Mouse (Mus musculus): ENCODE data around the gene Dusp14. TPM values are rescaled to one million over a fixed set of nuclear protein-coding genes. Genes with fewer than 3 reads are reported as not detected.
A peak's percentile ranks its signal among the peaks of the same experiment; 100 is the strongest.

Gene Dusp14
- polyA plus RNA-seq (2015; fragmentation: Nextera tagmentation; extraction: Ambion mirVana), result 45.6 and 47.2 TPM in 2 replicates

DNA sequence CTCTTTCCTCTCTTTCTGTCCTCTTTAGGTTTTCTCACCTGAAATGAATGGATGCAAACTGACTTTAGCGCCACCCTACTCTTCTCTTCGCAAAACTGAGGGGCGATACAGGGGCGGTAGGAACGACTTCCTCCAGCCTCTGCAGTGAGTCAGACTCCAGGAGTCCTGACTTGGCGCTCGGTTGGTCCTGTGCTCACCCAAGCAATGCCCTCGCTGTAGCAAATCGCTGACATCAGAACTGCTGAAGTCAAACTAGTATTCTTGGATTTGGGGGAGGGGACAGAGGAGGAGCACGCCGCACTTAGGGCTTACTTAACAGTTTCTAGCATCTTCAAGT lies at the start of gene Dusp14:
TSS of gene Dusp14 (minus strand) at position 228 of the 337 bp plus-strand sequence.
- H3K27ac ChIP-seq, result peak within 1 kb of the TSS; percentile 47
- no peak for TF ChIP-seq CTCF (IDR thresholded peaks at IDR 0.05; ENCODE audit: low read depth)
- ATAC-seq (replicated peaks; ENCODE audit: low FRiP score, low read depth) (peak; percentile 68), DNase-seq (ENCODE audit: low spot score) (peak; percentile 67)
- H3K36me3 ChIP-seq (ENCODE audit: insufficient read depth, low read length), result no peaks in the 10 kb centered on the region
- WGBS, result 11% methylated on average over 11 of the region's 11 CpGs
- H3K4me3 ChIP-seq (replicated peaks; ENCODE audit: low read depth, low read length), result peak within 1 kb of the TSS; percentile 66
- H3K9me3 ChIP-seq (replicated peaks; ENCODE audit: low read length), result no peaks in the 10 kb centered on the region
- H3K4me2 ChIP-seq (ENCODE audit: low read length), result peak within 1 kb of the TSS; percentile 95
- H3K9ac ChIP-seq (ENCODE audit: low read depth, low read length), result peak within 1 kb of the TSS; percentile 73
- no peaks in the 10 kb centered on the region for H3K27me3 ChIP-seq (ENCODE audit: insufficient read depth, low read length)
- H3K4me1 ChIP-seq (replicated peaks; ENCODE audit: insufficient read depth, low read length), result peaks cover 18% of the 10 kb centered on the region; the same call in 1 of the 2 replicates

DNA sequence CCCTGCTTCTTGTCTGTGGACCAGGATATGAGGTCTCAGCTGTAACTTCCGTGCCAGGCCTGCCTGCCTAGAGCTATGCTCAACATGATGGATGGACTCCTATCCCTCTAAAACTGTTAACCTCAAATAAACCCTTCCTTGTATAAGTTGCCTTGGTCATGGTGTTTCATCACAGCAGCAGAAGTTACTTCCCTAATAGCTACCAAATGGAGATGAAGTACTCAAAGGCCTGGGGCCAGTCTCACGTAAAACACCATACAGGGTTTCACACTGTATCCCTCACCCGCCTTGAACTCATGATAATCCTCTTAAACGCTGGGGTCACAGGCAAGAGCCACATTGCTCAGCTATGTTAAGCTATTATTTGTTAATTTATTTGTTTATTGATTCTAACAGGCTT lies 48.4 kb upstream of the Dusp14 start:
- Histone ChIP-seq H3K36me3 (ENCODE audit: insufficient read depth, low read length) (peaks cover 35% of the 10 kb centered on the region), H3K4me1 (replicated peaks; ENCODE audit: insufficient read depth, low read length) (no peaks in the 10 kb centered on the region), H3K9me3 (replicated peaks; ENCODE audit: low read length) (no peaks in the 10 kb centered on the region), H3K27ac (no peak overlapping the region), H3K4me2 (ENCODE audit: low read length) (no peak overlapping the region), H3K4me3 (replicated peaks; ENCODE audit: low read depth, low read length) (no peak overlapping the region), H3K27me3 (ENCODE audit: insufficient read depth, low read length) (no peaks in the 10 kb centered on the region), H3K9ac (ENCODE audit: low read depth, low read length) (no peak overlapping the region)
- ATAC-seq (replicated peaks; ENCODE audit: low FRiP score, low read depth) (no peak), DNase-seq (ENCODE audit: low spot score) (no peak)
- TF ChIP-seq CTCF (IDR thresholded peaks at IDR 0.05; ENCODE audit: low read depth), result no peak
- WGBS, result 95% methylated on average over 4 of the region's 4 CpGs

DNA sequence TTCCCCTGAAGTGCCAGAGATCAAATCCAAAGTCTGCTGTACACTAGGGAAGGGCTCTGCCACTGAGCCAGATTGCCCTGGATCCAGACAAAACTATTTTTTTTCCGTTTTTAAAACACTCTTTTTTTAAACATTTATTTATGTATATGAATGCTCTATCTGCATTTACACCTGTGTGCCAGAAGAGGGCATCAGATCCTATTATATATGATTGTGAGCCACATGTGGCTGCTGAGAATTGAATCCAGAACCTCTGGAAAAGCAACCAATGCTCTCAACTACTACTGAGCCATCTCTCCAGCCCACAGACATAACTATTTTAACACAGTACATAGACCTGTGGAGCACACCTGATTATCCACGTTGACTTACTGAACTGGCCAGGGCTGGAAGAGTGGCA lies 47.2 kb upstream of the Dusp14 start:
- peak; percentile 53 for TF ChIP-seq CTCF (IDR thresholded peaks at IDR 0.05; ENCODE audit: low read depth)
- Histone ChIP-seq H3K9ac (ENCODE audit: low read depth, low read length) (no peak overlapping the region), H3K27me3 (ENCODE audit: insufficient read depth, low read length) (no peaks in the 10 kb centered on the region), H3K4me1 (replicated peaks; ENCODE audit: insufficient read depth, low read length) (no peaks in the 10 kb centered on the region), H3K9me3 (replicated peaks; ENCODE audit: low read length) (no peaks in the 10 kb centered on the region), H3K4me2 (ENCODE audit: low read length) (no peak overlapping the region), H3K36me3 (ENCODE audit: insufficient read depth, low read length) (peaks cover 34% of the 10 kb centered on the region), H3K27ac (no peak overlapping the region), H3K4me3 (replicated peaks; ENCODE audit: low read depth, low read length) (no peak overlapping the region)
- 66% methylated on average over 2 of the region's 2 CpGs for WGBS
- ATAC-seq (replicated peaks; ENCODE audit: low FRiP score, low read depth), result no peak
- DNase-seq (ENCODE audit: low spot score), result no peak

- ATAC-seq (replicated peaks; ENCODE audit: low FRiP score, low read depth), result no peak
- H3K4me1 ChIP-seq (replicated peaks; ENCODE audit: insufficient read depth, low read length), result no peaks in the 10 kb centered on the region
- H3K27me3 ChIP-seq (ENCODE audit: insufficient read depth, low read length), result no peaks in the 10 kb centered on the region
- TF ChIP-seq CTCF (IDR thresholded peaks at IDR 0.05; ENCODE audit: low read depth), result no peak
- H3K36me3 ChIP-seq (ENCODE audit: insufficient read depth, low read length), result peaks cover 31% of the 10 kb centered on the region
- 67% methylated on average over 9 of the region's 9 CpGs for WGBS
- no peak overlapping the region for H3K4me2 ChIP-seq (ENCODE audit: low read length)
- no peak overlapping the region for H3K27ac ChIP-seq
- no peak for DNase-seq (ENCODE audit: low spot score)
- no peak overlapping the region for H3K4me3 ChIP-seq (replicated peaks; ENCODE audit: low read depth, low read length)
- H3K9ac ChIP-seq (ENCODE audit: low read depth, low read length), result no peak overlapping the region
- H3K9me3 ChIP-seq (replicated peaks; ENCODE audit: low read length), result no peaks in the 10 kb centered on the region
Measured at GRCm38 (mm10) chr11:84115646-84116045, 46.6 kb upstream of the Dusp14 start.

DNA sequence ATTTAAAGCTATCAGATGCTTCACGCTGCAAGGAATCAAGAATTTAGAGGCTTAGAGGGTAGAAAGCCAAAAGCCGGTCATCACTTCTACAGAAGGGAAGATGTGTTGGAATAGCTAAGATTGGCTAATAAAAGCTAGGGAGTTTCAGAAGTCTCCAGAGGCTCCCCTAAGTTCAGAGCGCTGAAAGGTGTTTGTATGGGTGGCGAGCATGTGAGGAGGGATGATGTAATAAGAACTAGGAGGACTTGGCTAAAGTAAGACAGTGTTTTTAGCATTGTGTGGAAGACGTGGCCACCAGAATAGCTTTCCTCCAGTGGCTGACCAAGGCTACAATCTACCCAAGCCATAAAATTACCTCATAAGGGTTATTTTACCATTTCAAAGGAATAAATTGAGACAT lies 44.6 kb upstream of the Dusp14 start:
- ATAC-seq (replicated peaks; ENCODE audit: low FRiP score, low read depth), result no peak
- H3K9me3 ChIP-seq (replicated peaks; ENCODE audit: low read length), result no peaks in the 10 kb centered on the region
- H3K4me2 ChIP-seq (ENCODE audit: low read length), result no peak overlapping the region
- H3K36me3 ChIP-seq (ENCODE audit: insufficient read depth, low read length), result peaks cover 31% of the 10 kb centered on the region
- no peak for TF ChIP-seq CTCF (IDR thresholded peaks at IDR 0.05; ENCODE audit: low read depth)
- no peaks in the 10 kb centered on the region for H3K27me3 ChIP-seq (ENCODE audit: insufficient read depth, low read length)
- WGBS, result 89% methylated on average over 5 of the region's 5 CpGs
- no peak overlapping the region for H3K27ac ChIP-seq
- no peak overlapping the region for H3K9ac ChIP-seq (ENCODE audit: low read depth, low read length)
- H3K4me3 ChIP-seq (replicated peaks; ENCODE audit: low read depth, low read length), result no peak overlapping the region
- DNase-seq (ENCODE audit: low spot score), result no peak
- no peaks in the 10 kb centered on the region for H3K4me1 ChIP-seq (replicated peaks; ENCODE audit: insufficient read depth, low read length)

GRCm38 (mm10) chr11:84107137-84107536 lies 38.1 kb upstream of the Dusp14 start:
- H3K36me3 ChIP-seq (ENCODE audit: insufficient read depth, low read length), result peaks cover 39% of the 10 kb centered on the region
- ATAC-seq (replicated peaks; ENCODE audit: low FRiP score, low read depth), result no peak
- 59% methylated on average over 2 of the region's 2 CpGs for WGBS

GRCm38 (mm10) chr11:84104036-84104435 lies 35.0 kb upstream of the Dusp14 start:
- Histone ChIP-seq H3K36me3 (ENCODE audit: insufficient read depth, low read length) (peaks cover 39% of the 10 kb centered on the region), H3K27me3 (ENCODE audit: insufficient read depth, low read length) (no peaks in the 10 kb centered on the region), H3K9me3 (replicated peaks; ENCODE audit: low read length) (no peaks in the 10 kb centered on the region), H3K4me3 (replicated peaks; ENCODE audit: low read depth, low read length) (no peak overlapping the region), H3K27ac (no peak overlapping the region), H3K4me1 (replicated peaks; ENCODE audit: insufficient read depth, low read length) (no peaks in the 10 kb centered on the region), H3K4me2 (ENCODE audit: low read length) (no peak overlapping the region), H3K9ac (ENCODE audit: low read depth, low read length) (no peak overlapping the region)
- no peak for TF ChIP-seq CTCF (IDR thresholded peaks at IDR 0.05; ENCODE audit: low read depth)
- DNase-seq (ENCODE audit: low spot score) (no peak), ATAC-seq (replicated peaks; ENCODE audit: low FRiP score, low read depth) (no peak)
- 90% methylated on average over 6 of the region's 6 CpGs for WGBS

More at GRCm38 (mm10) chr11:84107137-84107536, 38.1 kb upstream of the Dusp14 start:
- no peaks in the 10 kb centered on the region for H3K9me3 ChIP-seq (replicated peaks; ENCODE audit: low read length)
- H3K27ac ChIP-seq, result no peak overlapping the region
- no peak for TF ChIP-seq CTCF (IDR thresholded peaks at IDR 0.05; ENCODE audit: low read depth)
- no peak for DNase-seq (ENCODE audit: low spot score)
- H3K27me3 ChIP-seq (ENCODE audit: insufficient read depth, low read length), result no peaks in the 10 kb centered on the region
- H3K4me2 ChIP-seq (ENCODE audit: low read length), result no peak overlapping the region
- no peaks in the 10 kb centered on the region for H3K4me1 ChIP-seq (replicated peaks; ENCODE audit: insufficient read depth, low read length)
- no peak overlapping the region for H3K9ac ChIP-seq (ENCODE audit: low read depth, low read length)
- no peak overlapping the region for H3K4me3 ChIP-seq (replicated peaks; ENCODE audit: low read depth, low read length)

Data from kidney, postnatal 0 days (tissue).